Mouse (Mus musculus): ENCODE data around the gene Smyd3. TPM values are rescaled to one million over a fixed set of nuclear protein-coding genes. Genes with fewer than 3 reads are reported as not detected.
"Not testable (repeated sequence)": the region's sequence is repeated elsewhere in the genome, so short reads cannot be mapped to it uniquely, and the experiment has no call there.

Smyd3 gene
- polyA plus RNA-seq, 1 experiment, result 40.2 TPM

GRCm38 (mm10) chr1:179169161-179169560 lies 348.7 kb downstream of the Smyd3 start:
- Histone ChIP-seq H3K36me3 (ENCODE audit: control insufficient read depth, insufficient read depth, low read length, poor library complexity, severe bottlenecking) (no peaks in the 10 kb centered on the region), H3K9ac (ENCODE audit: low read depth, poor library complexity, severe bottlenecking) (no peak overlapping the region), H3K9me3 (replicated peaks; ENCODE audit: control insufficient read depth, insufficient read depth, low read length, poor library complexity, severe bottlenecking) (no peaks in the 10 kb centered on the region), H3K4me1 (ENCODE audit: control insufficient read depth, insufficient read depth, low read length) (peaks cover 2% of the 10 kb centered on the region), H3K4me3 (ENCODE audit: low read depth, low read length) (no peak overlapping the region), H3K27ac (ENCODE audit: insufficient read depth, low read length) (no peak overlapping the region), H3K27me3 (ENCODE audit: control insufficient read depth, insufficient read depth, low read length, poor library complexity, severe bottlenecking) (no peaks in the 10 kb centered on the region)
- TF ChIP-seq POLR2A (IDR thresholded peaks at IDR 0.05; ENCODE audit: insufficient read depth, low read length), result no peak
- no peak for TF ChIP-seq EP300 (IDR thresholded peaks at IDR 0.05; ENCODE audit: insufficient read depth, low read depth, low read length)
- no peak for TF ChIP-seq CTCF (IDR thresholded peaks at IDR 0.05; ENCODE audit: low read depth, low read length)

GRCm38 (mm10) chr1:179164219-179164618 lies 353.6 kb downstream of the Smyd3 start:
- not testable (repeated sequence) for H3K4me1 ChIP-seq (ENCODE audit: control insufficient read depth, insufficient read depth, low read length); H3K27me3 ChIP-seq (ENCODE audit: control insufficient read depth, insufficient read depth, low read length, poor library complexity, severe bottlenecking); H3K9ac ChIP-seq (ENCODE audit: low read depth, poor library complexity, severe bottlenecking); H3K36me3 ChIP-seq (ENCODE audit: control insufficient read depth, insufficient read depth, low read length, poor library complexity, severe bottlenecking); H3K27ac ChIP-seq (ENCODE audit: insufficient read depth, low read length); H3K4me3 ChIP-seq (ENCODE audit: low read depth, low read length); H3K9me3 ChIP-seq (replicated peaks; ENCODE audit: control insufficient read depth, insufficient read depth, low read length, poor library complexity, severe bottlenecking)

GRCm38 (mm10) chr1:179162752-179163151 lies 355.1 kb downstream of the Smyd3 start:
- H3K27me3 ChIP-seq (ENCODE audit: control insufficient read depth, insufficient read depth, low read length, poor library complexity, severe bottlenecking); H3K4me1 ChIP-seq (ENCODE audit: control insufficient read depth, insufficient read depth, low read length); H3K4me3 ChIP-seq (ENCODE audit: low read depth, low read length); H3K9ac ChIP-seq (ENCODE audit: low read depth, poor library complexity, severe bottlenecking); H3K36me3 ChIP-seq (ENCODE audit: control insufficient read depth, insufficient read depth, low read length, poor library complexity, severe bottlenecking); H3K9me3 ChIP-seq (replicated peaks; ENCODE audit: control insufficient read depth, insufficient read depth, low read length, poor library complexity, severe bottlenecking); H3K27ac ChIP-seq (ENCODE audit: insufficient read depth, low read length): not testable (repeated sequence)

- Histone ChIP-seq H3K9me3 (replicated peaks; ENCODE audit: control insufficient read depth, insufficient read depth, low read length, poor library complexity, severe bottlenecking) (no peaks in the 10 kb centered on the region), H3K36me3 (ENCODE audit: control insufficient read depth, insufficient read depth, low read length, poor library complexity, severe bottlenecking) (no peaks in the 10 kb centered on the region), H3K4me1 (ENCODE audit: control insufficient read depth, insufficient read depth, low read length) (peaks cover 2% of the 10 kb centered on the region), H3K27me3 (ENCODE audit: control insufficient read depth, insufficient read depth, low read length, poor library complexity, severe bottlenecking) (no peaks in the 10 kb centered on the region), H3K27ac (ENCODE audit: insufficient read depth, low read length) (no peak overlapping the region), H3K4me3 (ENCODE audit: low read depth, low read length) (no peak overlapping the region), H3K9ac (ENCODE audit: low read depth, poor library complexity, severe bottlenecking) (no peak overlapping the region)
- no peak for TF ChIP-seq POLR2A (IDR thresholded peaks at IDR 0.05; ENCODE audit: insufficient read depth, low read length)
- TF ChIP-seq CTCF (IDR thresholded peaks at IDR 0.05; ENCODE audit: low read depth, low read length), result no peak
- TF ChIP-seq EP300 (IDR thresholded peaks at IDR 0.05; ENCODE audit: insufficient read depth, low read depth, low read length), result no peak
Observed at GRCm38 (mm10) chr1:179161947-179162346, 355.9 kb downstream of the Smyd3 start.

GRCm38 (mm10) chr1:179160697-179161096 lies 357.1 kb downstream of the Smyd3 start:
- Histone ChIP-seq H3K9me3 (replicated peaks; ENCODE audit: control insufficient read depth, insufficient read depth, low read length, poor library complexity, severe bottlenecking) (no peaks in the 10 kb centered on the region), H3K4me3 (ENCODE audit: low read depth, low read length) (no peak overlapping the region), H3K36me3 (ENCODE audit: control insufficient read depth, insufficient read depth, low read length, poor library complexity, severe bottlenecking) (no peaks in the 10 kb centered on the region), H3K4me1 (ENCODE audit: control insufficient read depth, insufficient read depth, low read length) (no peaks in the 10 kb centered on the region), H3K27me3 (ENCODE audit: control insufficient read depth, insufficient read depth, low read length, poor library complexity, severe bottlenecking) (no peaks in the 10 kb centered on the region), H3K27ac (ENCODE audit: insufficient read depth, low read length) (no peak overlapping the region), H3K9ac (ENCODE audit: low read depth, poor library complexity, severe bottlenecking) (no peak overlapping the region)
- TF ChIP-seq POLR2A (IDR thresholded peaks at IDR 0.05; ENCODE audit: insufficient read depth, low read length) (no peak), CTCF (IDR thresholded peaks at IDR 0.05; ENCODE audit: low read depth, low read length) (no peak), EP300 (IDR thresholded peaks at IDR 0.05; ENCODE audit: insufficient read depth, low read depth, low read length) (no peak)

- no peaks in the 10 kb centered on the region for H3K27me3 ChIP-seq (ENCODE audit: control insufficient read depth, insufficient read depth, low read length, poor library complexity, severe bottlenecking)
- H3K36me3 ChIP-seq (ENCODE audit: control insufficient read depth, insufficient read depth, low read length, poor library complexity, severe bottlenecking), result no peaks in the 10 kb centered on the region
- TF ChIP-seq CTCF (IDR thresholded peaks at IDR 0.05; ENCODE audit: low read depth, low read length), result no peak
- no peak for TF ChIP-seq EP300 (IDR thresholded peaks at IDR 0.05; ENCODE audit: insufficient read depth, low read depth, low read length)
- TF ChIP-seq POLR2A (IDR thresholded peaks at IDR 0.05; ENCODE audit: insufficient read depth, low read length), result no peak
- H3K27ac ChIP-seq (ENCODE audit: insufficient read depth, low read length), result no peak overlapping the region
- no peaks in the 10 kb centered on the region for H3K9me3 ChIP-seq (replicated peaks; ENCODE audit: control insufficient read depth, insufficient read depth, low read length, poor library complexity, severe bottlenecking)
- H3K9ac ChIP-seq (ENCODE audit: low read depth, poor library complexity, severe bottlenecking), result no peak overlapping the region
- H3K4me3 ChIP-seq (ENCODE audit: low read depth, low read length), result no peak overlapping the region
- H3K4me1 ChIP-seq (ENCODE audit: control insufficient read depth, insufficient read depth, low read length), result no peaks in the 10 kb centered on the region
Observed at GRCm38 (mm10) chr1:179152376-179152775, 365.5 kb downstream of the Smyd3 start.

- TF ChIP-seq POLR2A (IDR thresholded peaks at IDR 0.05; ENCODE audit: insufficient read depth, low read length) (no peak), EP300 (IDR thresholded peaks at IDR 0.05; ENCODE audit: insufficient read depth, low read depth, low read length) (no peak), CTCF (IDR thresholded peaks at IDR 0.05; ENCODE audit: low read depth, low read length) (no peak)
- H3K36me3 ChIP-seq (ENCODE audit: control insufficient read depth, insufficient read depth, low read length, poor library complexity, severe bottlenecking), result no peaks in the 10 kb centered on the region
- no peak overlapping the region for H3K27ac ChIP-seq (ENCODE audit: insufficient read depth, low read length)
- no peaks in the 10 kb centered on the region for H3K9me3 ChIP-seq (replicated peaks; ENCODE audit: control insufficient read depth, insufficient read depth, low read length, poor library complexity, severe bottlenecking)
- no peaks in the 10 kb centered on the region for H3K4me1 ChIP-seq (ENCODE audit: control insufficient read depth, insufficient read depth, low read length)
- H3K27me3 ChIP-seq (ENCODE audit: control insufficient read depth, insufficient read depth, low read length, poor library complexity, severe bottlenecking), result no peaks in the 10 kb centered on the region
- H3K4me3 ChIP-seq (ENCODE audit: low read depth, low read length), result no peak overlapping the region
- H3K9ac ChIP-seq (ENCODE audit: low read depth, poor library complexity, severe bottlenecking), result no peak overlapping the region
Observed at GRCm38 (mm10) chr1:179151275-179151674, 366.6 kb downstream of the Smyd3 start.
